ENCODE assay signal across 8 mouse cellular contexts in the genomic region with DNA sequence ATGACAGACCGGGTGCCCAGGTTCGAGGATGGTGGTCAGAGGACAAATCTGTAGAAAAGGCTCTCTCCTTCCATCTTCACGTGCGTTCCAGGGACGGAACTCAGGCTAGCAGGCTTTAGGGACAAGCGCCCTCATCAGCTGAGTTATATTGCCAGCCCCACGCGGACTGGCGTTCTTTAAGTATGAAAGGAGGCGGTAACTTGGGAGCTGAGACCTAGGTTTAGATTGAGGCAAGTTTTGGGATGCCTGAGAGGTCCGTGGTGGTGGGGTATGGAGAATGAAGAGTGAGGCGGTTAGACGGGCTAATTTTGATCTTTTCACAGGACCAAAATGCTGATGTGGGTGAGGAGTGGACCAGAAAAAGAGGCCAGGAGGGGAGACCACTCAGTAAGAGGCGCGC. TPM values are rescaled to one million over a fixed set of nuclear protein-coding genes. Genes with fewer than 3 reads are reported as not detected.
A peak's percentile ranks its signal among the peaks of the same experiment; 100 is the strongest.
DNase-seq lines count a peak whose midpoint lies in the region; ATAC-seq and TF ChIP-seq lines count a peak whose summit lies in the region.

No protein-coding gene starts in this region.

- TF ChIP-seq CTCF in kidney, adult 2 months (conservative IDR thresholded peaks at IDR 0.05; ENCODE audit: insufficient read depth, insufficient read length, low read depth, low read length): no peak

- H3K27ac ChIP-seq in kidney, adult 2 months (ENCODE audit: insufficient read depth, low read depth, low read length): peak overlapping the region; percentile 90
- H3K27ac ChIP-seq in hindbrain, embryonic 16.5 days (ENCODE audit: low read depth, low read length): no peak overlapping the region
- no peak overlapping the region for H3K27ac ChIP-seq in neural tube, embryonic 11.5 days (ENCODE audit: low read depth, low read length)

- H3K9ac ChIP-seq in hindbrain, embryonic 16.5 days (ENCODE audit: low read depth, low read length): peak overlapping the region; percentile 67
- no peak overlapping the region for H3K9ac ChIP-seq in neural tube, embryonic 11.5 days (ENCODE audit: low read length)

- no peaks in the 10 kb centered on the region for H3K9me3 ChIP-seq in hindbrain, embryonic 16.5 days (ENCODE audit: control insufficient read depth, low read length)
- no peaks in the 10 kb centered on the region for H3K9me3 ChIP-seq in neural tube, embryonic 11.5 days (ENCODE audit: control insufficient read depth, low read length)

- H3K4me1 ChIP-seq in kidney, adult 2 months (ENCODE audit: control insufficient read depth, insufficient read depth, low read length): no peaks in the 10 kb centered on the region; the same call in 1 of the 2 replicates
- H3K4me1 ChIP-seq in hindbrain, embryonic 16.5 days (ENCODE audit: control insufficient read depth, insufficient read depth, low read depth, low read length): peaks cover 10% of the 10 kb centered on the region
- H3K4me1 ChIP-seq in neural tube, embryonic 11.5 days (ENCODE audit: control insufficient read depth, insufficient read depth, low read length): 0 out of 2 replicates have a peak, but pooled peaks cover 5% of the 10 kb centered on the region

- WGBS in kidney, adult 2 months: 10% methylated on average over 15 of the region's 15 CpGs
- 7% methylated on average over 15 of the region's 15 CpGs for WGBS in hindbrain, embryonic 16.5 days
- WGBS in neural tube, embryonic 11.5 days: 5% methylated on average over 15 of the region's 15 CpGs

- H3K4me2 ChIP-seq in hindbrain, embryonic 16.5 days (ENCODE audit: low read length): peak overlapping the region; percentile 61
- peak overlapping the region; percentile 54 for H3K4me2 ChIP-seq in neural tube, embryonic 11.5 days (ENCODE audit: low read depth)

- H3K4me3 ChIP-seq in kidney, adult 2 months (ENCODE audit: insufficient read depth, low read depth, low read length): peak overlapping the region; percentile 75
- peak overlapping the region; percentile 57 for H3K4me3 ChIP-seq in hindbrain, embryonic 16.5 days (ENCODE audit: low read length)
- H3K4me3 ChIP-seq in neural tube, embryonic 11.5 days (ENCODE audit: low read depth, low read length): peak overlapping the region; percentile 34

- no peak for TF ChIP-seq POLR2A in kidney, adult 2 months (IDR thresholded peaks at IDR 0.05; ENCODE audit: low read depth, low read length)

- H3K27me3 ChIP-seq in kidney, adult 2 months (replicated peaks; ENCODE audit: control insufficient read depth, insufficient read depth, low read length): no peaks in the 10 kb centered on the region
- H3K27me3 ChIP-seq in hindbrain, embryonic 16.5 days (replicated peaks; ENCODE audit: control insufficient read depth, insufficient read depth, low read length): peaks cover 2% of the 10 kb centered on the region; the same call in 1 of the 2 replicates
- H3K27me3 ChIP-seq in neural tube, embryonic 11.5 days (ENCODE audit: control insufficient read depth, insufficient read depth, low read length): peaks cover 28% of the 10 kb centered on the region

- DNase-seq in kidney, adult 2 months: no peak
- DNase-seq in kidney, postnatal 4 days: no peak
- peak; percentile 44 for DNase-seq in brain, adult 2 months (ENCODE audit: low read depth, low spot score)
- DNase-seq in neural tube, embryonic 11.5 days (ENCODE audit: low spot score): peak; percentile 19
- DNase-seq in adrenal gland, adult (ENCODE audit: inconsistent age in 2 of 2, low spot score in 1 of 2): no peak
- DNase-seq in adrenal gland, postnatal 10 days: no peak
- no peak for DNase-seq in spleen, postnatal 4 days (ENCODE audit: low spot score in 2 of 2)

- no peak for ATAC-seq in hindbrain, embryonic 16.5 days
- ATAC-seq in neural tube, embryonic 11.5 days (ENCODE audit: insufficient read depth, low FRiP score, low TSS enrichment): 0 out of 2 replicates have a peak, but pooled peaks have one; percentile 6

- H3K36me3 ChIP-seq in kidney, adult 2 months (ENCODE audit: control insufficient read depth, insufficient read depth, low read length): no peaks in the 10 kb centered on the region
- H3K36me3 ChIP-seq in hindbrain, embryonic 16.5 days (ENCODE audit: control insufficient read depth, insufficient read depth, low read length): no peaks in the 10 kb centered on the region
- no peaks in the 10 kb centered on the region for H3K36me3 ChIP-seq in neural tube, embryonic 11.5 days (ENCODE audit: control insufficient read depth, insufficient read depth, low read length)

RNA-seq across cellular contexts. Expression of a gene that starts 4.2 kb away (rescaled TPM):
- 1.1 and 3.4 TPM in 2 replicates for polyA plus RNA-seq in kidney, adult 2 months (2012; rRNA removed)
- 1.4 and 1.7 TPM in 2 replicates for polyA plus RNA-seq in hindbrain, embryonic 16.5 days (2015; fragmentation: Nextera tagmentation; extraction: Ambion mirVana)
- 1.9 and 2.5 TPM in 2 replicates for polyA plus RNA-seq in neural tube, embryonic 11.5 days (2014; fragmentation: Nextera tagmentation; extraction: Ambion mirVana)
- 1 to 10 TPM; 4.4 to 4.8 TPM for total RNA-seq in adrenal gland, postnatal 10 days (2021)

RNA-seq across cellular contexts. Expression of a gene that starts 25.4 kb away (rescaled TPM):
- 30.4 and 35.6 TPM in 2 replicates for polyA plus RNA-seq in kidney, adult 2 months (2012; rRNA removed)
- polyA plus RNA-seq in hindbrain, embryonic 16.5 days (2015; fragmentation: Nextera tagmentation; extraction: Ambion mirVana): 10.1 and 11.6 TPM in 2 replicates
- 21.3 and 21.7 TPM in 2 replicates for polyA plus RNA-seq in neural tube, embryonic 11.5 days (2014; fragmentation: Nextera tagmentation; extraction: Ambion mirVana)
- total RNA-seq in adrenal gland, postnatal 10 days (2021): 10 to 100 TPM; 39.2 to 56.6 TPM

RNA-seq across cellular contexts. Expression of a gene that starts 26.4 kb away (rescaled TPM):
- polyA plus RNA-seq in kidney, adult 2 months (2012; rRNA removed): 36.7 and 39.6 TPM in 2 replicates
- polyA plus RNA-seq in hindbrain, embryonic 16.5 days (2015; fragmentation: Nextera tagmentation; extraction: Ambion mirVana): 22.8 and 24.2 TPM in 2 replicates
- polyA plus RNA-seq in neural tube, embryonic 11.5 days (2014; fragmentation: Nextera tagmentation; extraction: Ambion mirVana): 24.2 and 29.1 TPM in 2 replicates
- total RNA-seq in adrenal gland, postnatal 10 days (2021): 10 to 100 TPM; 51.1 to 56.2 TPM

RNA-seq across cellular contexts. Expression of a gene that starts 46.8 kb away (rescaled TPM):
- polyA plus RNA-seq in kidney, adult 2 months (2012; rRNA removed): 51.5 and 69.4 TPM in 2 replicates
- polyA plus RNA-seq in hindbrain, embryonic 16.5 days (2015; fragmentation: Nextera tagmentation; extraction: Ambion mirVana): 2.1 TPM in 2 replicates
- polyA plus RNA-seq in neural tube, embryonic 11.5 days (2014; fragmentation: Nextera tagmentation; extraction: Ambion mirVana): 0.49 and 0.66 TPM in 2 replicates
- total RNA-seq in adrenal gland, postnatal 10 days (2021): 100 to 1,000 TPM; 426 to 804 TPM

Comparison
In these comparisons a context has a peak if more than half of its experiments do, and no peak if none do; other contexts are left out.
1. DNase-seq: peak in brain, adult 2 months (single experiment) and neural tube, embryonic 11.5 days (single experiment); none in kidney, adult 2 months (single experiment), kidney, postnatal 4 days (0 of 2), adrenal gland, adult (0 of 2), adrenal gland, postnatal 10 days (single experiment) and spleen, postnatal 4 days (0 of 2).
2. Peak in every context shown above with its lines, with median percentiles within 50 percentile points of each other: H3K4me3 ChIP-seq.